Mouse (Mus musculus) cortical plate, adult 2 months (tissue): ENCODE measurements at regions not wholly inside any gene's neighbourhood (a gene's known extent, or its start where the extent isn't known, plus 50 kb on each side); places are given as distances from the start of the nearest gene placed in this dataset.

Experiments
- CTCF ChIP-seq: fragments of 200-500 bp; IDR thresholded peaks from 2 replicates; pipeline ENCODE4 v1.5.1; 2011; ENCODE audit warnings: mild to moderate bottlenecking, control low read depth, low read length; ENCODE audit not compliant: insufficient read depth; ENCODE audit errors: extremely low read depth
- POLR2A ChIP-seq: fragments of 200-500 bp; IDR thresholded peaks from 2 replicates; pipeline ENCODE4 v1.6.1; 2011; ENCODE audit warnings: mild to moderate bottlenecking, low read length, control low read depth; ENCODE audit not compliant: insufficient read depth; ENCODE audit errors: extremely low read depth

DNA sequence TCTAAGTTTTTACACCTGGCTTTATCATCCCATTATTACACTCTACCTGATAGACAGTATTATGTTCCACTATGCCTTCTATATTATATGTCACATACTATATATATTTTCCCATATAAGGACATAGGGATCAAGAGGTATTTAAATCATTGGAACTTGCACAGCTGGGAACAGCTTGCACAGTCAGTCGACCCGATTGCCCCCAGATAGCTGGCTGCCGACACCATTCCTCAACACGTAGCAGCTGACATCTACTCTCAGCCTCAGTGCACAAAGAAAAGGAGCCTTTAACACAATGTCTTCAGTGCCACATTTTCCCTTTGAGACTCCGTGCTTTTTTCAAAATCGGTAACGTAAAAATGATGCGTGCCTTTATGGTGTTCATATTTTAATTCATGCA lies 92.4 kb upstream of the Sipa1l1 start:
- TF ChIP-seq POLR2A (no peak), CTCF (no peak)
